Mouse (Mus musculus): Measurements from ENCODE around the gene Olfr27. TPM values are rescaled to one million over a fixed set of nuclear protein-coding genes. Genes with fewer than 3 reads are reported as not detected.

Olfr27 gene
- not detected for polyA plus RNA-seq (2017; shearing (Covaris generic))

DNA sequence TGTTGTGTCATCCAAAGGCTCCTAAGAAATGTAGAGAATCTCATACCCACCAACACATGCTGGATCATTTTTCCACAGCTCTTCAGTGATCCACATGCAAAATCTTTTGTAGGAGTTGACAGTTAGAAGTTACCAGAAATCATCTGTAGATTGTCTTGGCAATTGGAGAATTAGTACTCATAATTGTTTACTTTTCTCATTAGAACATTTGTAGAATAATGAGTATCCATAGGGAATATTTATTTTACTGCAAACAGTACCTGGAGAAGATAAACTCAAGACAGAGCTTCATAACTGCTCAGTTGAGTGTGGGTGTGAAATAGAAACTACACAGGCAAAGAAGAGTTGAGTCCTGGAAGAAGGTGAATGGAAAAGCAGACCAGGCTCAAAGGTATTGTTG is at the start of gene Olfr27:
Olfr27 (plus strand) TSS at position 301 of the 400 bp plus-strand sequence.

DNA sequence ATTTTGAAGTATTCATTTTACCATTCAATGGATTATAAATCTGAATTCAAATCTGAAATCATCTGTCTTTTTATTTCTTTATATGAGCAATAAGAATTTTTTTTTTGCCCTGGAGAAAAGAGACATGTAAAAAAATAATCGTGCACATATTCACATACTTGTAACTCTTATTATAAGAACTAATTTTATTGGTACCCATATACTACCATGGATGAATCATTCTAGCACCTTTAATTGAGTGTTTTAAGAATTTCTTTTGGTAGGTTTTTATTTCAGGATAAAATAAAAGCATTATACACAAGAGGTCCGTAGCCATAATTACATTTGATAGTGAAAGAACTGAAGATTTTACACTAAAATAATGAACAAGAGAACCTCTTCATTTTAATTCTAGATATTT is 49.1 kb upstream of the Olfr27 start, which contains the start of gene Olfr938:
Olfr938 (minus strand) TSS at position 101 of the 400 bp plus-strand sequence.

DNA sequence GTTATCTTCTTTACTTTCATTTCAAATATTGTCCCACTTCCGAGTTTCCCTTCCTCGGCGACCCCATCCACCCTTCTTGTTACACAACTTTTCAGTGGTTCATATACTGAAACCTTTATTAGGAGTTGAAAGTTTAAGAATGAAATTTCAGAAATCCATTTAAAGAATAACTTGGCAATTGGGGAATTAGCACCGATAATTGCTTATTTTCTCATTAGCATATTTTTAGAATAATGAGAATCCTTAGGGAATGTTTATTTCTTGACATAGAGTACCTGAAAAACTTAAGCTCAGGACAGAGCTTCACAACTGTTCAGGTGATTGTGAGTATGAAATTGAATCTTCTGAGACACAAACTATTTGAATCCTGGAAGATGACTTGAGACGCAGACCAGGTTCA is 38.1 kb downstream of the Olfr27 start, which contains the start of gene Olfr943:
Olfr943 (plus strand) TSS at position 301 of the 400 bp plus-strand sequence.

Other genes with a start within 250 kb of the Olfr27 start
- not detected for gene Olfr930, start 198.3 kb upstream of the Olfr27 start, polyA plus RNA-seq (2017; shearing (Covaris generic))
- gene Olfr933, start 155.8 kb upstream of the Olfr27 start, polyA plus RNA-seq (2017; shearing (Covaris generic)) = 0.11 TPM
- 0.21 TPM for gene Olfr934, start 139.8 kb upstream of the Olfr27 start, polyA plus RNA-seq (2017; shearing (Covaris generic))
- gene Olfr935, start 128.4 kb upstream of the Olfr27 start, polyA plus RNA-seq (2017; shearing (Covaris generic)) = not detected
- gene Olfr146, start 104.8 kb upstream of the Olfr27 start, polyA plus RNA-seq (2017; shearing (Covaris generic)) = not detected
- gene Olfr937, start 63.2 kb upstream of the Olfr27 start, polyA plus RNA-seq (2017; shearing (Covaris generic)) = 0.55 TPM
- not detected for gene Olfr938, start 49.2 kb upstream of the Olfr27 start, polyA plus RNA-seq (2017; shearing (Covaris generic))
- 0.13 TPM for gene Olfr943, start 38.2 kb downstream of the Olfr27 start, polyA plus RNA-seq (2017; shearing (Covaris generic))
- 0.41 TPM for gene Olfr944, start 73.8 kb downstream of the Olfr27 start, polyA plus RNA-seq (2017; shearing (Covaris generic))
- not detected for gene Olfr1537, start 121.9 kb downstream of the Olfr27 start, polyA plus RNA-seq (2017; shearing (Covaris generic))
- not detected for gene Olfr945, start 148.7 kb downstream of the Olfr27 start, polyA plus RNA-seq (2017; shearing (Covaris generic))
- 0.24 TPM for gene Olfr948, start 197.9 kb downstream of the Olfr27 start, polyA plus RNA-seq (2017; shearing (Covaris generic))

Measured in effector memory CD4-positive, alpha-beta T cell, adult 7 months (primary cell).